Mouse (Mus musculus) heart, embryonic 11.5 days (tissue): Measurements from ENCODE around the gene Mboat1. TPM values are rescaled to one million over a fixed set of nuclear protein-coding genes. Genes with fewer than 3 reads are reported as not detected.

Source experiments
- ATAC-seq: fragments of 200-750 bp; cut with Nextera tagmentation; replicated peaks from 2 replicates; pipeline ENCODE4 v1.8.0; 2017; ENCODE audit warnings: moderate library complexity; ENCODE audit not compliant: insufficient number of reproducible peaks, low FRiP score, low TSS enrichment
- H3K27ac ChIP-seq: fragments of 300-500 bp; sonication (generic); 2 replicates; pipeline ENCODE4 v1.5.1; 2014; ENCODE audit warnings: mild to moderate bottlenecking, low read depth, low read length
- H3K27me3 ChIP-seq: fragments of 300-500 bp; sonication (generic); 2 replicates; pipeline ENCODE4 v1.6.1; 2014; ENCODE audit warnings: mild to moderate bottlenecking, low read length, mixed read lengths; ENCODE audit not compliant: control insufficient read depth, insufficient read depth
- H3K36me3 ChIP-seq: fragments of 300-500 bp; sonication (generic); 2 replicates; pipeline ENCODE4 v1.6.1; 2014; ENCODE audit warnings: mild to moderate bottlenecking, low read length, moderate library complexity, mixed read lengths; ENCODE audit not compliant: control insufficient read depth, insufficient read depth
- H3K4me1 ChIP-seq: fragments of 300-500 bp; sonication (generic); 2 replicates; pipeline ENCODE4 v1.6.1; 2014; ENCODE audit warnings: low read length; ENCODE audit not compliant: control insufficient read depth, insufficient read depth
- H3K4me2 ChIP-seq: fragments of 300-500 bp; sonication (generic); 2 replicates; pipeline ENCODE4 v1.6.1; 2014; ENCODE audit warnings: mild to moderate bottlenecking, moderate library complexity
- H3K4me3 ChIP-seq: fragments of 300-500 bp; sonication (generic); 2 replicates; pipeline ENCODE4 v1.5.1; 2014; ENCODE audit warnings: low read depth, low read length
- H3K9ac ChIP-seq: fragments of 300-500 bp; sonication (generic); 2 replicates; pipeline ENCODE4 v1.6.1; 2014; ENCODE audit warnings: mild to moderate bottlenecking, low read depth, low read length, moderate library complexity
- H3K9me3 ChIP-seq: fragments of 300-500 bp; sonication (generic); replicated peaks from 2 replicates; pipeline ENCODE4 v1.6.1; 2016; ENCODE audit warnings: low read length; ENCODE audit not compliant: control insufficient read depth
- WGBS: fragments of 180-500 bp; shearing (Covaris S2); extraction: QIAGEN DNeasy Blood & Tissue Kit; methylation state at CpG from one replicate; pipeline ENCODE4 v1.1.7; 2014; ENCODE audit not compliant: insufficient replicate concordance; 5-methylcytosine and 5-hydroxymethylcytosine counted together
- polyA plus RNA-seq: library from polyadenylated mRNA; unstranded; fragments of >200 nt; fragmentation: Nextera tagmentation; extraction: Ambion mirVana; gene quantifications from 2 replicates; pipeline ENCODE4 v1.2.1, GENCODE M21; 2014

Gene Mboat1
- polyA plus RNA-seq, 1 experiment from 2014 or later, result 2.5 TPM

- Histone ChIP-seq H3K27ac (no peak overlapping the region), H3K4me2 (no peak overlapping the region), H3K9me3 (no peaks in the 10 kb centered on the region), H3K4me3 (no peak overlapping the region), H3K9ac (no peak overlapping the region), H3K4me1 (no peaks in the 10 kb centered on the region), H3K36me3 (no peaks in the 10 kb centered on the region), H3K27me3 (no peaks in the 10 kb centered on the region)
- WGBS, result 52% methylated on average over 2 of the region's 2 CpGs
- no peak for ATAC-seq
Measured at GRCm38 (mm10) chr13:30263681-30264080, 127.4 kb downstream of the Mboat1 start.

GRCm38 (mm10) chr13:30264303-30264702, 128.0 kb downstream of the Mboat1 start:
- H3K4me1 ChIP-seq, result no peaks in the 10 kb centered on the region

GRCm38 (mm10) chr13:30264765-30265164, 128.5 kb downstream of the Mboat1 start:
- ATAC-seq, result no peak
- WGBS, result 73% methylated on average over 5 of the region's 5 CpGs
- no peak overlapping the region for H3K4me2 ChIP-seq
- no peak overlapping the region for H3K4me3 ChIP-seq
- no peaks in the 10 kb centered on the region for H3K4me1 ChIP-seq
- H3K9me3 ChIP-seq, result 0 out of 2 replicates have a peak, but pooled peaks cover 2% of the 10 kb centered on the region
- H3K9ac ChIP-seq, result no peak overlapping the region
- H3K27ac ChIP-seq, result no peak overlapping the region
- no peaks in the 10 kb centered on the region for H3K36me3 ChIP-seq
- H3K27me3 ChIP-seq, result no peaks in the 10 kb centered on the region

More at GRCm38 (mm10) chr13:30264303-30264702, 128.0 kb downstream of the Mboat1 start:
- H3K4me2 ChIP-seq, result no peak overlapping the region
- H3K27ac ChIP-seq, result no peak overlapping the region
- H3K9me3 ChIP-seq, result 0 out of 2 replicates have a peak, but pooled peaks cover 2% of the 10 kb centered on the region
- no peak overlapping the region for H3K9ac ChIP-seq
- H3K27me3 ChIP-seq, result no peaks in the 10 kb centered on the region
- H3K36me3 ChIP-seq, result no peaks in the 10 kb centered on the region
- WGBS, result 79% methylated on average over 12 of the region's 12 CpGs
- H3K4me3 ChIP-seq, result no peak overlapping the region
- no peak for ATAC-seq

GRCm38 (mm10) chr13:30266036-30266435, 129.7 kb downstream of the Mboat1 start:
- Histone ChIP-seq H3K27ac (no peak overlapping the region), H3K4me3 (no peak overlapping the region), H3K36me3 (no peaks in the 10 kb centered on the region), H3K4me1 (no peaks in the 10 kb centered on the region), H3K27me3 (no peaks in the 10 kb centered on the region), H3K4me2 (no peak overlapping the region), H3K9me3 (0 out of 2 replicates have a peak, but pooled peaks cover 2% of the 10 kb centered on the region), H3K9ac (no peak overlapping the region)
- 82% methylated on average over 11 of the region's 11 CpGs for WGBS
- ATAC-seq, result no peak

DNA sequence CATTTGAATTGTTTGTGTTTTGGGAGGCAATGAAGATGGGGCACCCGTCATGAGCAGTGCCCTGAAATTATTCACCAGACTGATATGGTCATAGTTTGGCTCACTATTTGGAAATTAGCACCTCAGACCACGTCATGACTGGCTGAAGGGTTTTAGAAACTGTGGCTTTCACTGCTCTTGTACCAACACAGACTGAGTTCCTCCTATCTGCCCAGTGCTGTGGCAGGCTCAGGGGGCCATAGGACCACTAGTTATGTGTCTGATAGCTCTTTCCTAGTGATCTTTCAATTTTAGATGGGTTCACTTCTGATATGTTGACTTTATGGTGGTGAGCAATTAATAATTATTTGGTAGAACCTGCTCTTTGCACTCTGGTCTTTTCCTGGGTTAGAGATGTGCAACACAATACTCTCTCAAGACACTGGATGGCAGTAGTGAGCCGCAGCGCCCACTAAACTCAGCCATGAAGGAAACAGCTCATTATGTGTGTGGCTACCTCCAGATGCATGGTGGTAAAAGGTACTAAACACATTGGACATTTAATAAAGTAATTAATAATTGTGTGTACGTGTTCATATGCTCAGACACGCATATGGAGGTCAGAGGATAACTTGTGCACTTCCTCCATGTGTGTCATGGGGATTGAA, 135.9 kb downstream of the Mboat1 start:
- Histone ChIP-seq H3K27me3 (no peaks in the 10 kb centered on the region), H3K4me1 (no peaks in the 10 kb centered on the region), H3K4me3 (no peak overlapping the region), H3K9me3 (0 out of 2 replicates have a peak, but pooled peaks cover 2% of the 10 kb centered on the region), H3K9ac (no peak overlapping the region), H3K36me3 (no peaks in the 10 kb centered on the region), H3K27ac (no peak overlapping the region), H3K4me2 (no peak overlapping the region)
- no peak for ATAC-seq
- 17% methylated on average over 6 of the region's 6 CpGs for WGBS

Other genes with a start within 250 kb of the Mboat1 start
- 9.9 and 10.4 TPM in 2 replicates for gene E2f3, start 150.4 kb upstream of the Mboat1 start, polyA plus RNA-seq
- 7.8 TPM in 2 replicates for gene Agtr1a, start 200.0 kb downstream of the Mboat1 start, polyA plus RNA-seq